Mouse (Mus musculus) liver, adult 10 weeks (tissue): ENCODE measurements around the gene Lyzl6. TPM values are rescaled to one million over a fixed set of nuclear protein-coding genes. Genes with fewer than 3 reads are reported as not detected.

Experiments used
- polyA plus RNA-seq: library from polyadenylated mRNA; stranded (reverse); fragments of 350-450 nt; fragmentation: Illumina TruSeq; extraction: RNeasy Lipid Tissue Mini Kit (QIAGEN cat#74804); gene quantifications from one replicate; pipeline ENCODE4 v1.2.3, GENCODE M21; 2014; ENCODE audit warnings: low read depth, low replicate concordance

The Lyzl6 gene
- polyA plus RNA-seq, result not detected

GRCm38 (mm10) chr11:103638790-103639189 lies at the start of gene Lyzl6:
Lyzl6 (minus strand) TSS chr11:103638890.

GRCm38 (mm10) chr11:103649301-103649982 lies 10.8 kb upstream of the Lyzl6 start, which contains the start of gene Rprml:
Rprml (plus strand) TSS chr11:103649570.

GRCm38 (mm10) chr11:103621040-103621439 lies 17.6 kb downstream of the Lyzl6 start, which contains the start of gene Gm884:
Gm884 (minus strand) TSS chr11:103621140.

Other genes with a start within 250 kb of the Lyzl6 start
- 1.1 TPM for gene Plekhm1, start 226.2 kb downstream of the Lyzl6 start, polyA plus RNA-seq
- not detected for gene Lrrc37a, start 134.3 kb downstream of the Lyzl6 start, polyA plus RNA-seq
- not detected for gene Gm884, start 17.8 kb downstream of the Lyzl6 start, polyA plus RNA-seq
- gene Rprml, start 10.7 kb upstream of the Lyzl6 start, polyA plus RNA-seq, result not detected
- 32.5 TPM for gene Gosr2, start 59.0 kb upstream of the Lyzl6 start, polyA plus RNA-seq
- 0.19 TPM for gene Wnt9b, start 110.9 kb upstream of the Lyzl6 start, polyA plus RNA-seq
- not detected for gene Wnt3, start 135.3 kb upstream of the Lyzl6 start, polyA plus RNA-seq